Mouse (Mus musculus) heart, adult 18-20 months (tissue): ENCODE data around the gene Map3k3. TPM values are rescaled to one million over a fixed set of nuclear protein-coding genes. Genes with fewer than 3 reads are reported as not detected.
"Not testable (repeated sequence)": the region's sequence is repeated elsewhere in the genome, so short reads cannot be mapped to it uniquely, and the experiment has no call there.

Experiments
- DNase-seq, 2 experiments: peaks; one replicate each; pipeline ENCODE4 v3.0.0; 2021 to 2022; ENCODE audit warnings: mixed read lengths in 1 of 2
- total RNA-seq, 2 experiments: library from RNA; stranded (reverse); gene quantifications; 2 replicates each; pipeline ENCODE4 v1.2.3; 2021

The Map3k3 gene
- total RNA-seq, 2 experiments from 2014 or later, result 35.0 to 37.3 TPM

- DNase-seq, result peak; percentile 68 to 89
Observed at GRCm38 (mm10) chr11:106076321-106076720, 8.1 kb upstream of the Map3k3 start.

GRCm38 (mm10) chr11:106084911-106085561 is 623 bp downstream of the Map3k3 start:
- peak; percentile 85 for DNase-seq

- DNase-seq, result peak; percentile 48 to 61
Observed at GRCm38 (mm10) chr11:106098223-106098622, 13.8 kb downstream of the Map3k3 start.

- no peak for DNase-seq
Observed at GRCm38 (mm10) chr11:106102866-106103265, 18.5 kb downstream of the Map3k3 start.

DNA sequence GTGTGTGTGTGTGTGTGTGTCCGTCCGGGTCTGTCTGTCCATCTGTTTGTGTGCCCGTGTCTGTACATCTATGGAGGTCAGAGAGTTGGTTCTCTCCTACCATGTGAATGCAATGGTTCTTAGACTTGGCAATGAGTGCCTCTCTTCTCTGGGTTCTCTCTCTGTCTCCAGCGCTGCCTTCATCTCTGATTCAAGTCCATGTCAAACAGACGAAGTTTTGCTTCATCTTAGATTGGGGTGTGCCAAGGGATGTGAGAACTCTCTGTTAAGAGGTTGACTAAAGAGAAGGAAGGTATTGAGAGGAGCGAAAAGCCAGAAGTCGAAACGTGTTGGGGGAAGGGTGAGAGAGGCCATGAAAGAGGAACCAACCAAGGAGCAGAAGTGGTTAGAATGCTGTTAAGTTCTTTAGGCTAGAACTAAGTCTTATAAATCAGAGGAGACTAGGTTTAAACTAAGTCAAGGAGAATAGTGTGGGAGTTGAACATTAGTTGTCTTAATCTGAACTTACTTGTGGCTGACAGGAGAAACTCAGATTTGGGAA is 21.7 kb downstream of the Map3k3 start:
- peak in 1 of 2 experiments; percentile 47 for DNase-seq

- no peak for DNase-seq
Observed at GRCm38 (mm10) chr11:106111688-106112087, 27.3 kb downstream of the Map3k3 start.

GRCm38 (mm10) chr11:106122221-106122620 is 37.8 kb downstream of the Map3k3 start:
- DNase-seq, result no peak

DNA sequence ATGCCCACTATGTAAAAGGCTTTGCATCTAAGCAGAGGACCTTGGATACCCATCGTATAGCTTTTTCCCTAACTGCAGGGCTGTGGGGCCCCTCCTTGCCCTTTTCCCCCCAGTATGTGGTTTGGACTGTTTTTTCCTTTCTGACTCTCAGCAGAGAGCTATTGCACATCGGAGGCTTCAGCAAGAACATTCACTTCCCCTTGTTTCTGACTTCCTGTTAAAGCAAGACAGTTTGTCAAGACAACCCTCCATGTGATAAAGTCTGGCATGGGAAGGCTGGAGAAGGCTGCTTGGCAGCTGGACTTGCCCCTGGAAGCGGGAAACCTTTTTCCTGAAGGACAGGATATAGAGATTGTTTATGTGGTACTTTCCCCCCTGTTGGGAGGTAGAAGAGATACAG is 38.3 kb downstream of the Map3k3 start:
- peak; percentile 26 to 67 for DNase-seq

DNA sequence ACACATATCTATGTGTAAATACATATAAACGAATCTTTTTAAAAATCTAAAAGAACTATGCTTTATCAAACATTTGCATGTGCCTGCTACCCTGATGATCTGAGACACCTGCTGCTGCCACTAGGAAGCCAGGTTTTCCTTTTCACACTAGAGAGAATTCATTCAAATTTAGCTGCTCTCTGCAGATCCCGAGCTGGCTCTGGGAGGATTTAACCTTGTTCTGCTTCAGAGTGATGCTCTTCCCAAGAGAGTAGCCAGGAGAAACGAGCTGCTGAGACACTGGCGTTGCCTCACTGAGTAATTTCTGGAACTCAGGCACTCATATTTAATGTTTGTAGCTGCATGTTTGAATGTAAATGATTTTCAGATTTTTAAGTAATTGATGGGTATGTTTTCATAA is 40.4 kb downstream of the Map3k3 start:
- no peak for DNase-seq

GRCm38 (mm10) chr11:106125827-106126226 is 41.4 kb downstream of the Map3k3 start:
- DNase-seq, result no peak

GRCm38 (mm10) chr11:106126727-106127373 is 42.4 kb downstream of the Map3k3 start:
- not testable (repeated sequence) for DNase-seq

- DNase-seq, result no peak
Observed at GRCm38 (mm10) chr11:106129477-106129876, 45.1 kb downstream of the Map3k3 start.

DNA sequence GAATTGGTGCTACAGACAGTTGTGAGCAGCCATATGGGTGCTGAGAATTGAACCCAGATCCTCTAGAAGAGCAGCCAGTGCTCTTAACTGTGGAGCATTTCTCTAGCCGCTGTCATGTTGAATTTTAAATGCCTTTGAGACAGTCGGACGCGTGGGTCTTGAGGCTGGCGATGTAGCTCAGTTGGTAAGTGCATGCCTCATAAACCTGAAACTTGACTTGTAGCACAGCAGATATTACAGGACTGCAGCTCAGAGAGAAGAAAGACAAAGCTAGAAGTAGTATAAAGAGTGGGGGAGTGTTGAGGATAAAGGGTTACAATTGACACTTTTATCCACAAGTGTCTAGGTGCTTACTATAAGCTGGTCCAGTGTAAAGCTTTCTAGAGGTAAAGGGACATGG is 48.1 kb downstream of the Map3k3 start:
- no peak for DNase-seq

DNA sequence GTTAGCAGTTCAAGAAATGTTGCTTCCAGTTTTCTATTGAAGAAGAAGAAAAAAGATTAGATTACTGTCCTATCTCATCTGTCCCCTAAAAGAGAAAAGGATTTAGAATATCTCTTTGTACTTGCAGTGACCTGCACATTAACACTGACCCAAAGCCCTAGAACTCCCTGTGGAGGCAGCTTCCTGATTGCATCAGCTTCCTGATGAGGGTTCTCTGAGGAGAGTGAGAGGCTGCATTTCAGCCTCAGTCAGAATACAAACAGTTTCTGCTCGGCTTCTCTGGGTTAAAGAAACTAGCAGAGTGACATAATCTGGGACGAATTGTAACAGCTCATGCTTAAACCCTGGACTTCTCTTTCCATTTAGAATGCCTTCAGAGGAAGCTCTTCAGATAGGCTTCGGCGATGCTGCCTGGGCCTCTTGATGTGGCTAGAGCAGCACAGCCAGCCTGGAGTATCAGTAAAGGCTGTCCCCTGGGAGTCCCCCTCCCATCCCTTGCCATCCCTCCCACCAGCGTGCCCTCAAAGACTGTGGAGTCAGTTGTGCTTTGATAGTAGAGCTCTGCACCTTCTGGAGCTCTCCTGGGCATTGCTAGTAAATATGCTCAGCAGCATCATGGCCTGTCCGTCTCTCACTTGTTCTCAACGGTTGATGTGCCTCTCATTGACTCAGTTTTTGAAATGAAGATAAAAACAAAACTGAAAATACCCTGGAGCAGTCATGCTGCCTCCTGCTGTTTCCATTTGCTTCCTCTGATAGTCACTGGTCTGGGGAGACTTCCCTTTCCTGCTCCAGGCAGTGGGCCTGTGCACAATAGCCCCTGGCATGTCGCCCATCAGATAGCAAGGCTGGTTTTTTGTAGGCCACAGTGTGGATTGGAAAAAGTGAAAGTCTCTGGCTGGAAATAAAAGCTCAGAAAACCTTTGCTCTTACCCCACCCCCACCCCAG is 50.4 kb downstream of the Map3k3 start:
- DNase-seq, result peak; percentile 90 to 94

GRCm38 (mm10) chr11:106151219-106151618 is 66.8 kb downstream of the Map3k3 start:
- no peak for DNase-seq

GRCm38 (mm10) chr11:106152132-106152531 is 67.7 kb downstream of the Map3k3 start:
- no peak for DNase-seq

GRCm38 (mm10) chr11:106154091-106154490 is 69.7 kb downstream of the Map3k3 start:
- DNase-seq, result no peak

DNA sequence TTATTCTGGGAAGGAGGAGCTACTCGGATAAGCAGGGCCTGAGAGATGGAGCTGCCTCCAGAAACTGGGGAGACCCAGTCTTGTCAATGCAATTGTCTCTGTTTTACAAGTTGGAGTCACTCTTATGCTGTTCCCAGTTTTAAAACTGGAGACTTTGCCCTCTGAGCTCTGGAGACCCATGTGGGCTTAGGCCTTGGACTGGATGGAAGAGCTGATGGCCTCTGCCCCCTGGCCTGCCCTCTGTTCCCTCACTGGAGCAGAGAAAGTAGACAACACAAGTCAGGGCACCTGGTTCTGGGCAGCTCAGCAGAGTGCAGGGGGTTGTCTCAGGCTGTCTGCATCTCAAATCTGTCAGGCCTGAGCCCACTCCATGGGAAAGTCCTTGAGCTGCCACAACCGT is 70.4 kb downstream of the Map3k3 start:
- no peak for DNase-seq

GRCm38 (mm10) chr11:106155761-106156160 is 71.3 kb downstream of the Map3k3 start:
- no peak for DNase-seq

GRCm38 (mm10) chr11:106156257-106156656 is 71.8 kb downstream of the Map3k3 start:
- DNase-seq, result no peak

DNA sequence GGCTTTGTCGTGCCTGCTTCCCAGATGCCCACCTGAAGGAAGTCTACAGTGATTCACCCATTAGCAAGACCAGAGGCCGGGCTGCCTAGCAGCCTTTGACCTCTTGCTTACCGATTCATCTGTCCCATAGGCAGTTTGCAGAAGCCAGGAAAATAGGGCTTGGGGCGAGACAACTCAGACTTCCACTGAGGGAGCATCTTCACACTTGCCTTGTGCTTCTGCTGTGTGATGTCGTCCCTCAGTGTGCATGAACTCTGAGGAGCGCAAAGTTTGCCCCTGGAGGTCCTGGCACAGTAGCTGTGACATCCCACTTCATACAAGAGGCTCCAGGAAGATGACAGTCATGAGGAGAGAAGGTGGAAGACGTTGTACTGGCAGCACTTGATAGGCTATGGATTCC is 72.7 kb downstream of the Map3k3 start:
- DNase-seq, result no peak
